Mouse (Mus musculus): ENCODE results near the gene Fzr1.

The Fzr1 gene

GRCm38 (mm10) chr10:81363436-81364346, 14.6 kb downstream of the Fzr1 start:
- Histone ChIP-seq H3K27me3 (ENCODE audit: insufficient read depth, low read length) (peaks cover 2% of the 10 kb centered on the region; the same call in 1 of the 2 replicates), H3K36me3 (ENCODE audit: insufficient read depth, low read length) (peaks cover 91% of the 10 kb centered on the region), H3K4me3 (replicated peaks; ENCODE audit: low read length) (peak overlapping the region; percentile 66), H3K4me1 (replicated peaks; ENCODE audit: low read depth, low read length) (peaks cover 100% of the 10 kb centered on the region), H3K9me3 (ENCODE audit: low read length) (no peaks in the 10 kb centered on the region)
- TF ChIP-seq CTCF (conservative IDR thresholded peaks at IDR 0.05; ENCODE audit: low read length) (no peak), NANOG (IDR thresholded peaks at IDR 0.05; ENCODE audit: borderline replicate concordance, low read length) (no peak), POU5F1 (IDR thresholded peaks at IDR 0.05; ENCODE audit: borderline replicate concordance, low read length) (no peak)

- Histone ChIP-seq H3K27me3 (ENCODE audit: insufficient read depth, low read length) (peaks cover 2% of the 10 kb centered on the region; the same call in 1 of the 2 replicates), H3K36me3 (ENCODE audit: insufficient read depth, low read length) (peaks cover 82% of the 10 kb centered on the region), H3K4me1 (replicated peaks; ENCODE audit: low read depth, low read length) (peaks cover 98% of the 10 kb centered on the region), H3K9me3 (ENCODE audit: low read length) (no peaks in the 10 kb centered on the region), H3K4me3 (replicated peaks; ENCODE audit: low read length) (peak overlapping the region; percentile 66)
- TF ChIP-seq POU5F1 (IDR thresholded peaks at IDR 0.05; ENCODE audit: borderline replicate concordance, low read length) (no peak), NANOG (IDR thresholded peaks at IDR 0.05; ENCODE audit: borderline replicate concordance, low read length) (no peak), CTCF (conservative IDR thresholded peaks at IDR 0.05; ENCODE audit: low read length) (no peak)
Measured at GRCm38 (mm10) chr10:81362336-81362949, 15.9 kb downstream of the Fzr1 start.

GRCm38 (mm10) chr10:81360721-81361120, 17.6 kb downstream of the Fzr1 start:
- peaks cover 65% of the 10 kb centered on the region for H3K36me3 ChIP-seq (ENCODE audit: insufficient read depth, low read length)
- H3K9me3 ChIP-seq (ENCODE audit: low read length), result no peaks in the 10 kb centered on the region
- peaks cover 94% of the 10 kb centered on the region for H3K4me1 ChIP-seq (replicated peaks; ENCODE audit: low read depth, low read length)
- H3K4me3 ChIP-seq (replicated peaks; ENCODE audit: low read length), result peak overlapping the region; percentile 50
- no peak for TF ChIP-seq NANOG (IDR thresholded peaks at IDR 0.05; ENCODE audit: borderline replicate concordance, low read length)
- TF ChIP-seq CTCF (conservative IDR thresholded peaks at IDR 0.05; ENCODE audit: low read length), result no peak
- no peak for TF ChIP-seq POU5F1 (IDR thresholded peaks at IDR 0.05; ENCODE audit: borderline replicate concordance, low read length)
- peaks cover 2% of the 10 kb centered on the region; the same call in 1 of the 2 replicates for H3K27me3 ChIP-seq (ENCODE audit: insufficient read depth, low read length)

- H3K27me3 ChIP-seq (ENCODE audit: insufficient read depth, low read length), result no peaks in the 10 kb centered on the region
- TF ChIP-seq NANOG (IDR thresholded peaks at IDR 0.05; ENCODE audit: borderline replicate concordance, low read length), result no peak
- no peak for TF ChIP-seq POU5F1 (IDR thresholded peaks at IDR 0.05; ENCODE audit: borderline replicate concordance, low read length)
- no peak for TF ChIP-seq CTCF (conservative IDR thresholded peaks at IDR 0.05; ENCODE audit: low read length)
- peaks cover 94% of the 10 kb centered on the region for H3K4me1 ChIP-seq (replicated peaks; ENCODE audit: low read depth, low read length)
- no peaks in the 10 kb centered on the region for H3K9me3 ChIP-seq (ENCODE audit: low read length)
- H3K4me3 ChIP-seq (replicated peaks; ENCODE audit: low read length), result peak overlapping the region; percentile 93
- H3K36me3 ChIP-seq (ENCODE audit: insufficient read depth, low read length), result peaks cover 54% of the 10 kb centered on the region
Measured at GRCm38 (mm10) chr10:81358841-81359240, 19.5 kb downstream of the Fzr1 start.

GRCm38 (mm10) chr10:81358209-81358608, 20.1 kb downstream of the Fzr1 start:
- TF ChIP-seq POU5F1 (IDR thresholded peaks at IDR 0.05; ENCODE audit: borderline replicate concordance, low read length) (no peak), NANOG (IDR thresholded peaks at IDR 0.05; ENCODE audit: borderline replicate concordance, low read length) (no peak), CTCF (conservative IDR thresholded peaks at IDR 0.05; ENCODE audit: low read length) (no peak)
- no peaks in the 10 kb centered on the region for H3K27me3 ChIP-seq (ENCODE audit: insufficient read depth, low read length)
- no peaks in the 10 kb centered on the region for H3K9me3 ChIP-seq (ENCODE audit: low read length)
- peaks cover 48% of the 10 kb centered on the region for H3K36me3 ChIP-seq (ENCODE audit: insufficient read depth, low read length)
- peaks cover 94% of the 10 kb centered on the region for H3K4me1 ChIP-seq (replicated peaks; ENCODE audit: low read depth, low read length)
- H3K4me3 ChIP-seq (replicated peaks; ENCODE audit: low read length), result peak overlapping the region; percentile 93

- Histone ChIP-seq H3K4me3 (replicated peaks; ENCODE audit: low read length) (peak within 1 kb of the TSS; percentile 93), H3K4me1 (replicated peaks; ENCODE audit: low read depth, low read length) (peaks cover 94% of the 10 kb centered on the region), H3K27me3 (ENCODE audit: insufficient read depth, low read length) (no peaks in the 10 kb centered on the region), H3K9me3 (ENCODE audit: low read length) (no peaks in the 10 kb centered on the region), H3K36me3 (ENCODE audit: insufficient read depth, low read length) (peaks cover 38% of the 10 kb centered on the region)
- TF ChIP-seq NANOG (IDR thresholded peaks at IDR 0.05; ENCODE audit: borderline replicate concordance, low read length), result no peak
- TF ChIP-seq CTCF (conservative IDR thresholded peaks at IDR 0.05; ENCODE audit: low read length), result no peak
- TF ChIP-seq POU5F1 (IDR thresholded peaks at IDR 0.05; ENCODE audit: borderline replicate concordance, low read length), result no peak
Measured at GRCm38 (mm10) chr10:81356991-81357844, 21.1 kb downstream of the Fzr1 start, which contains the start of gene Mfsd12. Gene Mfsd12 (plus strand): TSS chr10:81357491.

GRCm38 (mm10) chr10:81356352-81356990, 21.8 kb downstream of the Fzr1 start:
- Histone ChIP-seq H3K4me3 (replicated peaks; ENCODE audit: low read length) (peak overlapping the region; percentile 93), H3K9me3 (ENCODE audit: low read length) (no peaks in the 10 kb centered on the region), H3K36me3 (ENCODE audit: insufficient read depth, low read length) (peaks cover 31% of the 10 kb centered on the region), H3K27me3 (ENCODE audit: insufficient read depth, low read length) (no peaks in the 10 kb centered on the region), H3K4me1 (replicated peaks; ENCODE audit: low read depth, low read length) (peaks cover 94% of the 10 kb centered on the region)
- TF ChIP-seq CTCF (conservative IDR thresholded peaks at IDR 0.05; ENCODE audit: low read length) (no peak), POU5F1 (IDR thresholded peaks at IDR 0.05; ENCODE audit: borderline replicate concordance, low read length) (no peak), NANOG (IDR thresholded peaks at IDR 0.05; ENCODE audit: borderline replicate concordance, low read length) (no peak)
